Mouse (Mus musculus): ENCODE data around the gene Map3k5. TPM values are rescaled to one million over a fixed set of nuclear protein-coding genes. Genes with fewer than 3 reads are reported as not detected.

The Map3k5 gene
- polyA plus RNA-seq, 1 experiment: 2.2 TPM

DNA sequence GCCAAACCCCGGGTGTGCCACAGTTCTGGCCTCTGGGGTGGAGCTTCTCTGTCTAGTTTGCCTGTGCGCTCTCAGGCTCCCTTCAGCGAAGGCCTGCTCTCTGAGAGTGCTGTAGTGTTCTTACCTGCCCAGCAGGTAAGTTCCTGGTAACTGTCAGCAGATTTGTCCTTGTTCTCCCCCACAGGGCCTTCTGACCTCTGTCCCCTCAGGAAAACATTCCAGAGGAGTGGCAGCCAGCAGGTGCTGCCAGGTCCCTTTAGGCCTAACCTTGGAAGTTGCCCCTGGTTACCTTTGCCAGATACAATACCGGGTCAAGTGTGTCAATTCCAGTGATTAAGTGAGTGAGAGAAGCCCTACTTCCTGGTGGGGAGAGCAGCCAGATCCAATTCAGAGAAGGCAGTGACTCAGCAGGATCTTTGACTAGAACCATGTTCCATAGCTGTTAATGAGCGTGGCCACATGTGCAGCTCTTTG, 252.6 kb downstream of the Map3k5 start:
- no peak for DNase-seq (ENCODE audit: low read depth)
- TF ChIP-seq CTCF (IDR thresholded peaks at IDR 0.05; ENCODE audit: borderline replicate concordance, extremely low read depth, insufficient read depth, insufficient read length) (no peak), POLR2A (IDR thresholded peaks at IDR 0.05; ENCODE audit: borderline replicate concordance, extremely low read depth, insufficient read depth, insufficient read length, poor library complexity, severe bottlenecking) (no peak)

DNA sequence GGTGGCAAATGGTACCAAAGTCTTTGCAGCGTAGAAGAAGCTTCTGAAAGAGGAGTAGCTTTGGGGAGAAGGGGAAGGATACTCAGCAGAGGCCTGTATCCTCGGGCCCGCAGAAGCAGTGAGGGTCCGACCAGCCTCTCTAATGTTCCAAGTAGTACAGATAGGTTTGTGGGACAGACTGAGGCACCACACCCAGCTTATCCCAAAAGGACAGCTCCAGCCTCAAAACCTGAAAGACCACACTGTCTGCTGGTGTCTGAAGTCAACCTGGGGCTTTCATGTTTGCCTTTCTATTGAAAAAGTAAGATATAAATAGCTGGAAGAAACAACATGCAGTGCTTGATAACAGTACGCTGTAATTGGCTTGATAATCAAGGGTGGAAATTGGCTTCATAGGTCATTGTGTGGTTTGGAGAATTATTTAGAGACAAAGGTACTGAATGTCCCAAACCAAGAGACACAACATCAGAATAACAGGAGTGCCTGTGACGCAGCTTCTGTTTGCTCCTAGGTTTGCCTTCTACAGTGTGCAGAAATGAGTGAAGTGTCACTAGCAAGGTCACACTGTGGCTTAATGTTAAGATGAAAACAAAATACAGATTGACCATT, 256.0 kb downstream of the Map3k5 start:
- TF ChIP-seq POLR2A (IDR thresholded peaks at IDR 0.05; ENCODE audit: borderline replicate concordance, extremely low read depth, insufficient read depth, insufficient read length, poor library complexity, severe bottlenecking) (no peak), CTCF (IDR thresholded peaks at IDR 0.05; ENCODE audit: borderline replicate concordance, extremely low read depth, insufficient read depth, insufficient read length) (no peak)

More for the DNA sequence above, 256.0 kb downstream of the Map3k5 start:
- DNase-seq (ENCODE audit: low read depth): no peak

Other genes with a start within 250 kb of the Map3k5 start
- 0.16 and 0.29 TPM in 2 replicates for gene Il20ra, start 221.9 kb upstream of the Map3k5 start, polyA plus RNA-seq (2012; rRNA removed)
- 1.7 and 2.1 TPM in 2 replicates for gene Slc35d3, start 83.0 kb upstream of the Map3k5 start, polyA plus RNA-seq (2012; rRNA removed)
- gene Pex7, start 26.8 kb upstream of the Map3k5 start, polyA plus RNA-seq (2012; rRNA removed): 18.7 and 23.6 TPM in 2 replicates
- 3.2 and 6.7 TPM in 2 replicates for gene Map7, start 214.0 kb downstream of the Map3k5 start, polyA plus RNA-seq (2012; rRNA removed)